Mouse (Mus musculus): ENCODE measurements around the gene Dap3. TPM values are rescaled to one million over a fixed set of nuclear protein-coding genes. Genes with fewer than 3 reads are reported as not detected.
A peak's percentile ranks its signal among the peaks of the same experiment; 100 is the strongest.
"Not testable (repeated sequence)": the region's sequence is repeated elsewhere in the genome, so short reads cannot be mapped to it uniquely, and the experiment has no call there.

Gene Dap3
- total RNA-seq (2021), result 10 to 100 TPM; 62.8 to 67.6 TPM
- long read RNA-seq, experiment 1, full-length matches to known transcripts, result 40 of 45 reads
- long read RNA-seq, experiment 1, partial matches to known transcripts, result 0 of 45 reads
- long read RNA-seq, experiment 1, other reads (novel, unspliced or antisense), result 5 of 45 reads
- long read RNA-seq, experiment 2, full-length matches to known transcripts, result 35 of 52 reads
- long read RNA-seq, experiment 2, partial matches to known transcripts, result 1 of 52 reads
- long read RNA-seq, experiment 2, other reads (novel, unspliced or antisense), result 16 of 52 reads

- DNase-seq, result peak; percentile 79
These were observed at the start of gene Dap3, which contains the start of gene Ash1l for GRCm38 (mm10) chr3:88950576-88951326. Gene Dap3 (minus strand): TSS chr3:88951181. Gene Ash1l (plus strand): TSS chr3:88950622.

GRCm38 (mm10) chr3:88992793-88993192, 41.8 kb upstream of the Dap3 start:
- no peak for DNase-seq

GRCm38 (mm10) chr3:88983921-88984381, 33.0 kb upstream of the Dap3 start:
- no peak for DNase-seq

- DNase-seq, result no peak
These were observed 30.4 kb upstream of the Dap3 start for GRCm38 (mm10) chr3:88981206-88982010.

- no peak for DNase-seq
These were observed 24.0 kb upstream of the Dap3 start for GRCm38 (mm10) chr3:88975012-88975411.

- not testable (repeated sequence) for DNase-seq
These were observed 12.2 kb upstream of the Dap3 start for GRCm38 (mm10) chr3:88963211-88963610.

- no peak for DNase-seq
These were observed 2.8 kb upstream of the Dap3 start for GRCm38 (mm10) chr3:88953736-88954135.

GRCm38 (mm10) chr3:88953246-88953645, 2.3 kb upstream of the Dap3 start:
- no peak for DNase-seq

GRCm38 (mm10) chr3:88951327-88951800, 383 bp upstream of the Dap3 start:
- DNase-seq, result no peak

GRCm38 (mm10) chr3:88949786-88950575, 1.0 kb downstream of the Dap3 start:
- DNase-seq, result peak; percentile 92

- no peak for DNase-seq
These were observed 6.9 kb downstream of the Dap3 start for GRCm38 (mm10) chr3:88944109-88944508.

- DNase-seq, result no peak
These were observed 8.6 kb downstream of the Dap3 start for GRCm38 (mm10) chr3:88942316-88942880.

GRCm38 (mm10) chr3:88939749-88940148, 11.2 kb downstream of the Dap3 start:
- no peak for DNase-seq

GRCm38 (mm10) chr3:88939071-88939470, 11.9 kb downstream of the Dap3 start:
- no peak for DNase-seq

- DNase-seq, result no peak
These were observed 21.5 kb downstream of the Dap3 start for GRCm38 (mm10) chr3:88929501-88929900.

- no peak for DNase-seq
These were observed 25.3 kb downstream of the Dap3 start for GRCm38 (mm10) chr3:88925651-88926050.

GRCm38 (mm10) chr3:88923989-88924591, 26.9 kb downstream of the Dap3 start:
- no peak for DNase-seq

- DNase-seq, result no peak
These were observed 29.6 kb downstream of the Dap3 start for GRCm38 (mm10) chr3:88921411-88921810.

- DNase-seq, result no peak
These were observed 32.0 kb downstream of the Dap3 start for GRCm38 (mm10) chr3:88918981-88919380.

GRCm38 (mm10) chr3:88914384-88914810, 36.6 kb downstream of the Dap3 start:
- DNase-seq, result no peak

Measured in gastrocnemius, postnatal 10 days (tissue).